Mouse (Mus musculus) MEL (cell line): ENCODE results near the gene Fbp1. TPM values are rescaled to one million over a fixed set of nuclear protein-coding genes. Genes with fewer than 3 reads are reported as not detected.

Source experiments
- DNase-seq: peaks from one replicate; pipeline ENCODE4 v3.0.0; 2011; ENCODE audit warnings: low read depth, low spot score
- H3K27ac ChIP-seq: 2 replicates; pipeline ENCODE4 v1.5.1; 2012; ENCODE audit warnings: low read depth, mild to moderate bottlenecking, control low read depth, low read length, moderate library complexity; ENCODE audit not compliant: control insufficient read depth
- H3K27me3 ChIP-seq, 2 experiments: fragments of 150-350 bp in 1 of 2; sonication (generic) in 1 of 2; 2 replicates each; pipeline ENCODE4 v1.6.1; 2012; ENCODE audit warnings: low read length in 2 of 2, mild to moderate bottlenecking in 2 of 2, improper control_type of control experiment in 1 of 2, moderate library complexity in 1 of 2; ENCODE audit not compliant: insufficient read depth in 2 of 2, control insufficient read depth in 1 of 2
- H3K36me3 ChIP-seq, 2 experiments: 2 replicates each; pipeline ENCODE4 v1.6.1; 2012 to 2014; ENCODE audit warnings: low read length in 2 of 2, improper control_type of control experiment in 1 of 2, inconsistent platforms in 1 of 2, mild to moderate bottlenecking in 1 of 2; ENCODE audit not compliant: insufficient read depth in 2 of 2, control insufficient read depth in 1 of 2
- H3K4me1 ChIP-seq, 2 experiments: fragments of 150-350 bp in 1 of 2; sonication (generic) in 1 of 2; 2 replicates each; pipeline ENCODE4 v1.6.1; 2012; ENCODE audit warnings: low read length in 2 of 2, improper control_type of control experiment in 1 of 2, mild to moderate bottlenecking in 1 of 2; ENCODE audit not compliant: insufficient read depth in 2 of 2, control insufficient read depth in 1 of 2
- H3K4me3 ChIP-seq, 2 experiments: fragments of 150-350 bp in 1 of 2; sonication (generic) in 1 of 2; 2 replicates each; pipeline ENCODE4 v1.5.1; 2012; ENCODE audit warnings: low read depth in 2 of 2, low read length in 2 of 2, mild to moderate bottlenecking in 2 of 2, moderate library complexity in 2 of 2, control low read depth in 1 of 2, improper control_type of control experiment in 1 of 2; ENCODE audit not compliant: control insufficient read depth in 1 of 2, insufficient read depth in 1 of 2
- H3K79me2 ChIP-seq: 2 replicates; pipeline ENCODE4 v1.6.1; 2012; ENCODE audit warnings: mild to moderate bottlenecking, low read length, moderate library complexity; ENCODE audit not compliant: control insufficient read depth, poor library complexity, insufficient read depth
- H3K9ac ChIP-seq: 2 replicates; pipeline ENCODE4 v1.6.1; 2012; ENCODE audit warnings: low read depth, mild to moderate bottlenecking, control low read depth, low read length, moderate library complexity; ENCODE audit not compliant: control insufficient read depth, poor library complexity, severe bottlenecking
- H3K9me3 ChIP-seq: fragments of 150-350 bp; sonication (generic); replicated peaks from 2 replicates; pipeline ENCODE4 v1.6.1; 2012; ENCODE audit warnings: mild to moderate bottlenecking, low read length, improper control_type of control experiment, moderate library complexity; ENCODE audit not compliant: insufficient read depth
- CHD1 ChIP-seq: IDR thresholded peaks from 2 replicates; pipeline ENCODE4 v1.6.1; 2012; ENCODE audit warnings: low read depth, mild to moderate bottlenecking, inconsistent platforms, low read length, improper control_type of control experiment
- CHD2 ChIP-seq: IDR thresholded peaks from 2 replicates; pipeline ENCODE4 v1.6.1; 2011; ENCODE audit warnings: low read length, improper control_type of control experiment
- CTCF ChIP-seq, 3 experiments: IDR thresholded peaks in 2 of 3; conservative IDR thresholded peaks in 1 of 3; 2 replicates each; pipeline ENCODE4 v1.5.1; 2011 to 2012; ENCODE audit warnings: low read length in 3 of 3, low read depth in 2 of 3, mild to moderate bottlenecking in 2 of 3, improper control_type of control experiment in 1 of 3, inconsistent platforms in 1 of 3, mixed read lengths in 1 of 3, moderate library complexity in 1 of 3; ENCODE audit not compliant: control insufficient read depth in 1 of 3, insufficient read depth in 1 of 3, poor library complexity in 1 of 3, severe bottlenecking in 1 of 3
- E2F4 ChIP-seq: IDR thresholded peaks from 2 replicates; pipeline ENCODE4 v1.6.1; 2011; ENCODE audit warnings: low read depth, low read length, improper control_type of control experiment, borderline replicate concordance
- EP300 ChIP-seq, 2 experiments: IDR thresholded peaks; 2 replicates each; pipeline ENCODE4 v1.6.1; 2011; ENCODE audit warnings: improper control_type of control experiment in 2 of 2, low read length in 2 of 2, low read depth in 1 of 2, mild to moderate bottlenecking in 1 of 2
- ETS1 ChIP-seq: IDR thresholded peaks from 2 replicates; pipeline ENCODE4 v1.6.1; 2012; ENCODE audit warnings: low read depth, mild to moderate bottlenecking, inconsistent platforms, low read length, improper control_type of control experiment, moderate library complexity
- GATA1 ChIP-seq: IDR thresholded peaks from 2 replicates; pipeline ENCODE4 v1.6.1; 2011; ENCODE audit warnings: low read depth, low read length, improper control_type of control experiment
- JUND ChIP-seq: IDR thresholded peaks from 2 replicates; pipeline ENCODE4 v1.6.1; 2011; ENCODE audit warnings: low read depth, mild to moderate bottlenecking, improper control_type of control experiment, low read length
- KAT2A ChIP-seq: conservative IDR thresholded peaks from 2 replicates; pipeline ENCODE4 v1.6.1; 2012; ENCODE audit warnings: low read depth, low read length, improper control_type of control experiment, inconsistent platforms
- MAX ChIP-seq: IDR thresholded peaks from 2 replicates; pipeline ENCODE4 v1.6.1; 2011; ENCODE audit warnings: low read length, improper control_type of control experiment
- MEF2A ChIP-seq: IDR thresholded peaks from 2 replicates; pipeline ENCODE4 v1.6.1; 2014; ENCODE audit warnings: low read depth, mild to moderate bottlenecking, inconsistent platforms, low read length, improper control_type of control experiment; ENCODE audit not compliant: poor library complexity, insufficient replicate concordance, severe bottlenecking; ENCODE audit errors: extremely low read depth
- MXI1 ChIP-seq: IDR thresholded peaks from 2 replicates; pipeline ENCODE4 v1.6.1; 2011; ENCODE audit warnings: mild to moderate bottlenecking, low read depth, low read length, improper control_type of control experiment
- POLR2AphosphoS2 ChIP-seq: IDR thresholded peaks from 2 replicates; pipeline ENCODE4 v1.6.1; 2011; ENCODE audit warnings: low read length, improper control_type of control experiment
- POLR2AphosphoS5 ChIP-seq: IDR thresholded peaks from 2 replicates; pipeline ENCODE4 v1.6.1; 2012; ENCODE audit warnings: low read depth, borderline replicate concordance, mild to moderate bottlenecking, inconsistent platforms, low read length, moderate library complexity, mixed read lengths
- RAD21 ChIP-seq: IDR thresholded peaks from 2 replicates; pipeline ENCODE4 v1.6.1; 2011; ENCODE audit warnings: mild to moderate bottlenecking, low read depth, low read length, improper control_type of control experiment
- SIN3A ChIP-seq: IDR thresholded peaks from 2 replicates; pipeline ENCODE4 v1.6.1; 2012; ENCODE audit warnings: low read length, improper control_type of control experiment, inconsistent platforms
- SMC3 ChIP-seq: IDR thresholded peaks from 2 replicates; pipeline ENCODE4 v1.6.1; 2011; ENCODE audit warnings: low read depth, low read length, improper control_type of control experiment
- TAL1 ChIP-seq: IDR thresholded peaks from 2 replicates; pipeline ENCODE4 v1.6.1; 2012; ENCODE audit warnings: mild to moderate bottlenecking, inconsistent platforms, low read length, moderate library complexity, mixed read lengths
- USF1 ChIP-seq: IDR thresholded peaks from 2 replicates; pipeline ENCODE4 v1.6.1; 2014; ENCODE audit warnings: low read depth, mild to moderate bottlenecking, inconsistent platforms, low read length, improper control_type of control experiment, moderate library complexity
- USF2 ChIP-seq, 2 experiments: IDR thresholded peaks; 2 replicates each; pipeline ENCODE4 v1.6.1; 2011 to 2012; ENCODE audit warnings: improper control_type of control experiment in 2 of 2, low read length in 2 of 2, borderline replicate concordance in 1 of 2, inconsistent platforms in 1 of 2, low read depth in 1 of 2, mild to moderate bottlenecking in 1 of 2; ENCODE audit not compliant: insufficient read depth in 1 of 2
- ZC3H11A ChIP-seq: IDR thresholded peaks from 2 replicates; pipeline ENCODE4 v1.6.1; 2012; ENCODE audit warnings: low read depth, mild to moderate bottlenecking, inconsistent platforms, low read length, improper control_type of control experiment
- ZKSCAN1 ChIP-seq: IDR thresholded peaks from 2 replicates; pipeline ENCODE4 v1.6.1; 2012; ENCODE audit warnings: low read depth, mild to moderate bottlenecking, inconsistent platforms, low read length, improper control_type of control experiment, moderate library complexity
- ZMIZ1 ChIP-seq: IDR thresholded peaks from 2 replicates; pipeline ENCODE4 v1.6.1; 2012; ENCODE audit warnings: low read depth, mild to moderate bottlenecking, inconsistent platforms, low read length, improper control_type of control experiment, moderate library complexity
- ZNF384 ChIP-seq: IDR thresholded peaks from 2 replicates; pipeline ENCODE4 v1.6.1; 2012; ENCODE audit warnings: low read depth, mild to moderate bottlenecking, inconsistent platforms, low read length, improper control_type of control experiment
- polyA plus RNA-seq, 2 experiments: library from polyadenylated mRNA; stranded (reverse) in 1 of 2; unstranded in 1 of 2; fragments of >175 nt in 1 of 2; fragments of >200 nt in 1 of 2; gene quantifications; 2 replicates each; pipeline versions ENCODE4 v1.2.1 to v1.2.4; 2012; ENCODE audit warnings: low replicate concordance in 2 of 2, low read depth in 1 of 2; ENCODE audit not compliant: insufficient read length in 2 of 2, insufficient read depth in 1 of 2, missing spikeins in 1 of 2
- total RNA-seq: library from RNA; depleted of rRNA; stranded (reverse); fragments of 300-350 nt; gene quantifications from 2 replicates; pipeline ENCODE4 v1.2.3, GENCODE M21; 2012

The Fbp1 gene
- total and polyA plus RNA-seq, 3 experiments, result not detected

DNA sequence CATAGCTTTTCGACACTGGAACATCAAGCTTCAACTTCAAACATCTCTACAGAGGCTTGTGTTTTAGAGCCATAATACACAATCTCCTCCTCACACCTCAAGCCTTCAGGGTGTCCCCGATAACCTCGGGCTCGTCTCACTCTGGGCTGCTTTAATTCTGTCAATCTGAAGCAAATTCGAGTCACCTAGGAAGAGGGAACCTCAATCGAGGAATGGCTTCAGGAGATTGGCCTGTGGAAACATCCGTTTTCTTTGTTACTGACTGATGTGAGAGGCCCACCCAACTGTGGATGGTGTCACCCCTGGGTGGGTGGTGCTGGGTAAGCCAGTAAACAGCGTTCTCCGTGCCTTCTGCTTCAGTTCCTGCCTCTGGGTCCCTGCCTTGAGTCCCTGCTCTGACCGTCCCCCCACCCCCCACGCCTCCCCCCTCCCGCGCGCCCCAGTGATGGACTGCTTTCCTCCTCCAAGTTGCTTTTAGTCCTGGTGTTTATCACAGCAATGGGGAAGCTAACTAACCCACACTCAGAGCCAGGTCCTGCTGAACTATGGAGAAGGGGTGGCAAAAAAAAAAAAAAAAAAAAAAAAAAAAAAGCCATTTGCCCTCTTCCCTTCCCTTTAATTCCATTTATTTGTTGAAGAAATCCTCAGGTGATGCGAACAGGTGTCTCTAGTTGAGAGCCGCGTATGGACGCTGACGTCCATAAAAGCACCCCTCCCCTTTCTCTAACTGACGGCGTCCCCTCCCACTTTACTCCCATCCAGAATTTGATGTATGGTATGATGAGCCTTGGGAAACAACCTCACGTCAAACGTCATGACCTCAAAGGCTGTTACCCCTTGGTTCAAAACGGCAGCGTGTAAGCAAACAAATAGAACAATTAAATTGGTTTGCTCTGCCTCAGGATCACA is 32.4 kb downstream of the Fbp1 start:
- Histone ChIP-seq H3K4me3 (peak overlapping the region; percentile 46 to 71), H3K79me2 (no peaks in the 10 kb centered on the region), H3K9me3 (no peaks in the 10 kb centered on the region), H3K27ac (peak overlapping the region; percentile 73), H3K9ac (peak overlapping the region; percentile 67), H3K36me3 (peaks cover 0 to 21% of the 10 kb centered on the region in 2 experiments; a peak in 2 of 4 replicates), H3K27me3 (no peaks in the 10 kb centered on the region), H3K4me1 (peaks cover 2 to 25% of the 10 kb centered on the region in 2 experiments; a peak in 3 of 4 replicates)
- peak; percentile 68 for DNase-seq
- TF ChIP-seq ZNF384, result peak; percentile 55; the same call in 1 of the 2 replicates
- no peak for TF ChIP-seq USF2 (IDR thresholded peaks at IDR 0.05; ENCODE audit: borderline replicate concordance in 1 of 2, insufficient read depth in 1 of 2, low read depth in 1 of 2, low read length in 2 of 2)
- TF ChIP-seq CHD1, result 0 out of 2 replicates have a peak, but pooled peaks have one; percentile 54
- TF ChIP-seq CTCF (IDR thresholded peaks at IDR 0.05 in 2 of 3, conservative IDR thresholded peaks at IDR 0.05 in 1 of 3; ENCODE audit: control insufficient read depth in 1 of 3, insufficient read depth in 1 of 3, low read depth in 2 of 3, low read length in 3 of 3, poor library complexity in 1 of 3, severe bottlenecking in 1 of 3), result no peak

DNA sequence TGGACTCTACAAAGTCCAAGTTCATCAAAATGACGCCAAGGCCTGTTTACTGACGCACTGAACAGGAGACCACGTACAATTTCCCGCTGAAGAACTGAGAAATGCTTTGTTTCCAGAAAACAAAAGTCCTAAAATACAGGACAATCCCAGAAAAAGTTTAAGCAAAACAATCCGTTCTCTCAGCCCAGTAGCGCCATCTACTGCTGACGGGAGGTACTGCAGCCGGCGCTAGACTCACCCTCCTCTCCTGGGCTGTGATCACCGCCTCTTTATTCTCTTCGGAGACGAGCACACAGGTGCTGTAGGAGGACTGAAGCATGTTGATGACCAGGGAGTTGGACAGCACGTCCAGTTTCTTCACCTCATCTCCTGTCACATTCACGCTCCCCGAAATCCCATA is 33.4 kb downstream of the Fbp1 start:
- peak; percentile 77 for DNase-seq
- Histone ChIP-seq H3K9ac (no peak overlapping the region), H3K27ac (no peak overlapping the region), H3K79me2 (no peaks in the 10 kb centered on the region), H3K36me3 (peaks cover 0 to 17% of the 10 kb centered on the region in 2 experiments; a peak in 2 of 4 replicates), H3K9me3 (no peaks in the 10 kb centered on the region), H3K27me3 (no peaks in the 10 kb centered on the region), H3K4me1 (peaks cover 2 to 25% of the 10 kb centered on the region in 2 experiments; a peak in 3 of 4 replicates), H3K4me3 (peak overlapping the region in 1 of 2 experiments; percentile 46; a peak in 3 of 4 replicates)
- TF ChIP-seq KAT2A (no peak), TAL1 (no peak), E2F4 (no peak), ZKSCAN1 (no peak), ZNF384 (no peak), ZC3H11A (peak; percentile 76), CHD2 (no peak), RAD21 (peak; percentile 86), SIN3A (no peak; the same call in 1 of the 2 replicates), CHD1 (no peak), POLR2AphosphoS5 (no peak), POLR2AphosphoS2 (no peak), USF1 (no peak), MEF2A (no peak), ETS1 (no peak), MXI1 (no peak), JUND (no peak), SMC3 (peak; percentile 88), EP300 (IDR thresholded peaks at IDR 0.05; ENCODE audit: low read depth in 1 of 2, low read length in 2 of 2) (no peak), CTCF (IDR thresholded peaks at IDR 0.05 in 2 of 3, conservative IDR thresholded peaks at IDR 0.05 in 1 of 3; ENCODE audit: control insufficient read depth in 1 of 3, insufficient read depth in 1 of 3, low read depth in 2 of 3, low read length in 3 of 3, poor library complexity in 1 of 3, severe bottlenecking in 1 of 3) (peak; percentile 88 to 98 (median 91)), GATA1 (no peak), MAX (no peak), ZMIZ1 (no peak)
